Mouse (Mus musculus): ENCODE data around the gene Syne2. TPM values are rescaled to one million over a fixed set of nuclear protein-coding genes. Genes with fewer than 3 reads are reported as not detected.

Syne2 gene
- polyA plus RNA-seq, 1 experiment from 2014 or later: 61.4 TPM

GRCm38 (mm10) chr12:75966441-75967195 is 148.7 kb downstream of the Syne2 start:
- H3K4me1 ChIP-seq (ENCODE audit: control insufficient read depth, insufficient read depth, low read length): no peaks in the 10 kb centered on the region
- ATAC-seq (ENCODE audit: insufficient read depth, low FRiP score, low TSS enrichment) (no peak), DNase-seq (ENCODE audit: low spot score) (no peak)
- no peak overlapping the region for H3K4me2 ChIP-seq (ENCODE audit: low read depth)
- WGBS: 94% methylated on average over 24 of the region's 24 CpGs
- no peaks in the 10 kb centered on the region for H3K9me3 ChIP-seq (ENCODE audit: control insufficient read depth, low read length)
- no peak overlapping the region for H3K4me3 ChIP-seq (ENCODE audit: low read depth, low read length)
- H3K36me3 ChIP-seq (ENCODE audit: control insufficient read depth, insufficient read depth, low read length): peaks cover 15% of the 10 kb centered on the region
- no peak overlapping the region for H3K9ac ChIP-seq (ENCODE audit: low read length)
- no peaks in the 10 kb centered on the region for H3K27me3 ChIP-seq (ENCODE audit: control insufficient read depth, insufficient read depth, low read length)
- no peak overlapping the region for H3K27ac ChIP-seq (ENCODE audit: low read depth, low read length)

GRCm38 (mm10) chr12:75979079-75979478 is 161.1 kb downstream of the Syne2 start:
- Histone ChIP-seq H3K27ac (ENCODE audit: low read depth, low read length) (no peak overlapping the region), H3K4me3 (ENCODE audit: low read depth, low read length) (no peak overlapping the region), H3K4me1 (ENCODE audit: control insufficient read depth, insufficient read depth, low read length) (no peaks in the 10 kb centered on the region), H3K9ac (ENCODE audit: low read length) (no peak overlapping the region), H3K9me3 (ENCODE audit: control insufficient read depth, low read length) (no peaks in the 10 kb centered on the region), H3K4me2 (ENCODE audit: low read depth) (no peak overlapping the region), H3K27me3 (ENCODE audit: control insufficient read depth, insufficient read depth, low read length) (no peaks in the 10 kb centered on the region), H3K36me3 (ENCODE audit: control insufficient read depth, insufficient read depth, low read length) (peaks cover 5% of the 10 kb centered on the region; the same call in 1 of the 2 replicates)
- 90% methylated on average over 5 of the region's 5 CpGs for WGBS
- DNase-seq (ENCODE audit: low spot score): no peak
- no peak for ATAC-seq (ENCODE audit: insufficient read depth, low FRiP score, low TSS enrichment)

- H3K27ac ChIP-seq (ENCODE audit: low read depth, low read length): no peak overlapping the region
- H3K9me3 ChIP-seq (ENCODE audit: control insufficient read depth, low read length): no peaks in the 10 kb centered on the region
- no peak for DNase-seq (ENCODE audit: low spot score)
- no peaks in the 10 kb centered on the region for H3K27me3 ChIP-seq (ENCODE audit: control insufficient read depth, insufficient read depth, low read length)
- no peaks in the 10 kb centered on the region for H3K4me1 ChIP-seq (ENCODE audit: control insufficient read depth, insufficient read depth, low read length)
- no peak overlapping the region for H3K4me3 ChIP-seq (ENCODE audit: low read depth, low read length)
- no peak overlapping the region for H3K4me2 ChIP-seq (ENCODE audit: low read depth)
- WGBS: 80% methylated on average over 8 of the region's 8 CpGs
- ATAC-seq (ENCODE audit: insufficient read depth, low FRiP score, low TSS enrichment): no peak
- peaks cover 7% of the 10 kb centered on the region; the same call in 1 of the 2 replicates for H3K36me3 ChIP-seq (ENCODE audit: control insufficient read depth, insufficient read depth, low read length)
- H3K9ac ChIP-seq (ENCODE audit: low read length): no peak overlapping the region
Observed at GRCm38 (mm10) chr12:75983336-75983735, 165.4 kb downstream of the Syne2 start.

- no peaks in the 10 kb centered on the region for H3K4me1 ChIP-seq (ENCODE audit: control insufficient read depth, insufficient read depth, low read length)
- no peak overlapping the region for H3K4me2 ChIP-seq (ENCODE audit: low read depth)
- H3K36me3 ChIP-seq (ENCODE audit: control insufficient read depth, insufficient read depth, low read length): peaks cover 7% of the 10 kb centered on the region
- no peaks in the 10 kb centered on the region for H3K9me3 ChIP-seq (ENCODE audit: control insufficient read depth, low read length)
- no peak overlapping the region for H3K27ac ChIP-seq (ENCODE audit: low read depth, low read length)
- ATAC-seq (ENCODE audit: insufficient read depth, low FRiP score, low TSS enrichment) (no peak), DNase-seq (ENCODE audit: low spot score) (no peak)
- no peak overlapping the region for H3K9ac ChIP-seq (ENCODE audit: low read length)
- 88% methylated on average over 10 of the region's 10 CpGs for WGBS
- H3K27me3 ChIP-seq (ENCODE audit: control insufficient read depth, insufficient read depth, low read length): no peaks in the 10 kb centered on the region
- no peak overlapping the region for H3K4me3 ChIP-seq (ENCODE audit: low read depth, low read length)
Observed at GRCm38 (mm10) chr12:75992226-75992858, 174.4 kb downstream of the Syne2 start.

GRCm38 (mm10) chr12:75992946-75993345 is 175.0 kb downstream of the Syne2 start:
- WGBS: 97% methylated on average over 4 of the region's 4 CpGs
- Histone ChIP-seq H3K4me3 (ENCODE audit: low read depth, low read length) (no peak overlapping the region), H3K9ac (ENCODE audit: low read length) (no peak overlapping the region), H3K4me2 (ENCODE audit: low read depth) (no peak overlapping the region), H3K36me3 (ENCODE audit: control insufficient read depth, insufficient read depth, low read length) (peaks cover 7% of the 10 kb centered on the region), H3K9me3 (ENCODE audit: control insufficient read depth, low read length) (no peaks in the 10 kb centered on the region), H3K27me3 (ENCODE audit: control insufficient read depth, insufficient read depth, low read length) (no peaks in the 10 kb centered on the region), H3K27ac (ENCODE audit: low read depth, low read length) (no peak overlapping the region), H3K4me1 (ENCODE audit: control insufficient read depth, insufficient read depth, low read length) (no peaks in the 10 kb centered on the region)
- ATAC-seq (ENCODE audit: insufficient read depth, low FRiP score, low TSS enrichment) (no peak), DNase-seq (ENCODE audit: low spot score) (no peak)

- WGBS: 88% methylated on average over 2 of the region's 2 CpGs
- ATAC-seq (ENCODE audit: insufficient read depth, low FRiP score, low TSS enrichment): no peak
- H3K27ac ChIP-seq (ENCODE audit: low read depth, low read length): no peak overlapping the region
- H3K4me3 ChIP-seq (ENCODE audit: low read depth, low read length): no peak overlapping the region
- no peak overlapping the region for H3K9ac ChIP-seq (ENCODE audit: low read length)
- H3K4me1 ChIP-seq (ENCODE audit: control insufficient read depth, insufficient read depth, low read length): no peaks in the 10 kb centered on the region
- H3K4me2 ChIP-seq (ENCODE audit: low read depth): no peak overlapping the region
- H3K36me3 ChIP-seq (ENCODE audit: control insufficient read depth, insufficient read depth, low read length): peaks cover 5% of the 10 kb centered on the region
- H3K9me3 ChIP-seq (ENCODE audit: control insufficient read depth, low read length): no peaks in the 10 kb centered on the region
- H3K27me3 ChIP-seq (ENCODE audit: control insufficient read depth, insufficient read depth, low read length): no peaks in the 10 kb centered on the region
- DNase-seq (ENCODE audit: low spot score): no peak
Observed at GRCm38 (mm10) chr12:75995086-75995485, 177.2 kb downstream of the Syne2 start.

GRCm38 (mm10) chr12:75997547-75997946 is 179.6 kb downstream of the Syne2 start:
- Histone ChIP-seq H3K4me3 (ENCODE audit: low read depth, low read length) (no peak overlapping the region), H3K4me2 (ENCODE audit: low read depth) (no peak overlapping the region), H3K36me3 (ENCODE audit: control insufficient read depth, insufficient read depth, low read length) (peaks cover 4% of the 10 kb centered on the region), H3K4me1 (ENCODE audit: control insufficient read depth, insufficient read depth, low read length) (no peaks in the 10 kb centered on the region), H3K9me3 (ENCODE audit: control insufficient read depth, low read length) (no peaks in the 10 kb centered on the region), H3K9ac (ENCODE audit: low read length) (no peak overlapping the region), H3K27me3 (ENCODE audit: control insufficient read depth, insufficient read depth, low read length) (no peaks in the 10 kb centered on the region), H3K27ac (ENCODE audit: low read depth, low read length) (no peak overlapping the region)
- 91% methylated on average over 5 of the region's 5 CpGs for WGBS
- ATAC-seq (ENCODE audit: insufficient read depth, low FRiP score, low TSS enrichment): no peak
- no peak for DNase-seq (ENCODE audit: low spot score)

- Histone ChIP-seq H3K36me3 (ENCODE audit: control insufficient read depth, insufficient read depth, low read length) (peaks cover 4% of the 10 kb centered on the region), H3K9me3 (ENCODE audit: control insufficient read depth, low read length) (no peaks in the 10 kb centered on the region), H3K4me1 (ENCODE audit: control insufficient read depth, insufficient read depth, low read length) (no peaks in the 10 kb centered on the region), H3K4me2 (ENCODE audit: low read depth) (no peak overlapping the region), H3K27ac (ENCODE audit: low read depth, low read length) (no peak overlapping the region), H3K9ac (ENCODE audit: low read length) (no peak overlapping the region), H3K4me3 (ENCODE audit: low read depth, low read length) (no peak overlapping the region), H3K27me3 (ENCODE audit: control insufficient read depth, insufficient read depth, low read length) (no peaks in the 10 kb centered on the region)
- 58% methylated on average over 2 of the region's 2 CpGs for WGBS
- DNase-seq (ENCODE audit: low spot score) (no peak), ATAC-seq (ENCODE audit: insufficient read depth, low FRiP score, low TSS enrichment) (no peak)
Observed at GRCm38 (mm10) chr12:75998416-75998815, 180.5 kb downstream of the Syne2 start.

GRCm38 (mm10) chr12:76004697-76005249 is 186.8 kb downstream of the Syne2 start:
- Histone ChIP-seq H3K4me2 (ENCODE audit: low read depth) (no peak overlapping the region), H3K4me3 (ENCODE audit: low read depth, low read length) (no peak overlapping the region), H3K36me3 (ENCODE audit: control insufficient read depth, insufficient read depth, low read length) (peaks cover 3% of the 10 kb centered on the region), H3K27me3 (ENCODE audit: control insufficient read depth, insufficient read depth, low read length) (no peaks in the 10 kb centered on the region), H3K4me1 (ENCODE audit: control insufficient read depth, insufficient read depth, low read length) (no peaks in the 10 kb centered on the region), H3K9ac (ENCODE audit: low read length) (no peak overlapping the region), H3K27ac (ENCODE audit: low read depth, low read length) (no peak overlapping the region), H3K9me3 (ENCODE audit: control insufficient read depth, low read length) (no peaks in the 10 kb centered on the region)
- 52% methylated on average over 9 of the region's 9 CpGs for WGBS
- DNase-seq (ENCODE audit: low spot score) (peak; percentile 70), ATAC-seq (ENCODE audit: insufficient read depth, low FRiP score, low TSS enrichment) (peak; percentile 77)

Data from neural tube, embryonic 11.5 days (tissue).